Mouse (Mus musculus): Measurements from ENCODE around the gene Scaf8.
"Not testable (repeated sequence)": the region's sequence is repeated elsewhere in the genome, so short reads cannot be mapped to it uniquely, and the experiment has no call there.

DNA sequence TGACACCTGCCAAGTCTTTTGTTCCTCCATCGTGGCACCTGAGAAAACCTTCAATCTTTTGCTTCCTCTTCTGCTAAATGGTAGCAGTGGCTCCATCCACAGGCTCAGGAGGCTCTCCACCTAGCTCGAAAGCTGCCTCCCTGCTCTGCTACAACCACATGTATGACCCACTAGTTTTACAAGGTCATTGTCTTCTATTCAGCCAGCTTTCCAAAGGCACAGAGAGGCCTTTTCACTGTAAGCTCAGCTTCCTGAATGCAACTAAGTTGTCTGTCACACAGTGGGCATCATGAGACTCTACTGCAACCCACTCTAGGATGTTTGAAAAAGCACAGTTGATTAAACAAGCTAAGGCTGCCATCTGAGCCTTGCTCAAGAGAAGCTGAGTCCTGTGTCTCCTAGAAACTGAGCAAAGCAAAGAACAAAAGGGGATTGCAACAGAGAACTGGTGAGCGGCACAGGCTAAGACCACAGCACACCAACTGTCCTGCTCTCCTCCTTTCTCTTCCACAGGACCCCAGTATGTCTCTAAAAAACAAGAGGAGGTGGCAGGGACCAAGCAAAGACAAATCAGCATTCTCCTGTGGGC, 33.2 kb upstream of the Scaf8 start:
- TF ChIP-seq CTCF (IDR thresholded peaks at IDR 0.05 in 2 of 3, conservative IDR thresholded peaks at IDR 0.05 in 1 of 3; ENCODE audit: control insufficient read depth in 1 of 3, insufficient read depth in 1 of 3, low read depth in 2 of 3, low read length in 3 of 3, poor library complexity in 1 of 3, severe bottlenecking in 1 of 3); EP300 (IDR thresholded peaks at IDR 0.05; ENCODE audit: low read depth in 1 of 2, low read length in 2 of 2); MAX (IDR thresholded peaks at IDR 0.05; ENCODE audit: low read length); BHLHE40 (IDR thresholded peaks at IDR 0.05; ENCODE audit: borderline replicate concordance, low read depth, low read length); POLR2A (IDR thresholded peaks at IDR 0.05; ENCODE audit: control insufficient read depth in 1 of 2, insufficient read depth in 1 of 2, low read depth in 1 of 2, low read length in 2 of 2, poor library complexity in 1 of 2): not testable (repeated sequence)
